Mouse (Mus musculus) liver, embryonic 11.5 days (tissue): ENCODE data around the gene Srgap1. TPM values are rescaled to one million over a fixed set of nuclear protein-coding genes. Genes with fewer than 3 reads are reported as not detected.
"Not testable (repeated sequence)": the region's sequence is repeated elsewhere in the genome, so short reads cannot be mapped to it uniquely, and the experiment has no call there.

Experiments
- ATAC-seq: fragments of 200-750 bp; cut with Nextera tagmentation; replicated peaks from 2 replicates; pipeline ENCODE4 v1.8.0; 2017; ENCODE audit warnings: moderate number of reproducible peaks, mild to moderate bottlenecking, moderate TSS enrichment, moderate library complexity; ENCODE audit not compliant: low FRiP score
- DNase-seq: peaks from one replicate; pipeline ENCODE4 v3.0.0-alpha.2; 2017; ENCODE audit warnings: low spot score
- H3K27ac ChIP-seq: fragments of 300-500 bp; sonication (generic); 2 replicates; pipeline ENCODE4 v1.5.1; 2014; ENCODE audit warnings: mild to moderate bottlenecking, low read depth, low read length, control low read depth
- H3K27me3 ChIP-seq: fragments of 300-500 bp; sonication (generic); replicated peaks from 2 replicates; pipeline ENCODE4 v1.6.1; 2014; ENCODE audit warnings: low read length, mixed read lengths; ENCODE audit not compliant: control insufficient read depth, insufficient read depth
- H3K36me3 ChIP-seq: fragments of 300-500 bp; sonication (generic); 2 replicates; pipeline ENCODE4 v1.6.1; 2014; ENCODE audit warnings: mild to moderate bottlenecking, low read length, moderate library complexity, mixed read lengths; ENCODE audit not compliant: control insufficient read depth, insufficient read depth
- H3K4me1 ChIP-seq: fragments of 300-500 bp; sonication (generic); replicated peaks from 2 replicates; pipeline ENCODE4 v1.6.1; 2014; ENCODE audit warnings: low read length, mixed read lengths; ENCODE audit not compliant: control insufficient read depth, insufficient read depth
- H3K4me2 ChIP-seq: fragments of 300-500 bp; sonication (generic); 2 replicates; pipeline ENCODE4 v1.6.1; 2014; ENCODE audit warnings: mild to moderate bottlenecking, control low read depth, moderate library complexity
- H3K4me3 ChIP-seq: fragments of 300-500 bp; sonication (generic); 2 replicates; pipeline ENCODE4 v1.5.1; 2014; ENCODE audit warnings: low read depth, low read length, control low read depth
- H3K9ac ChIP-seq: fragments of 300-500 bp; sonication (generic); 2 replicates; pipeline ENCODE4 v1.6.1; 2014; ENCODE audit warnings: low read depth, low read length, control low read depth
- H3K9me3 ChIP-seq: fragments of 300-500 bp; sonication (generic); 2 replicates; pipeline ENCODE4 v1.6.1; 2016; ENCODE audit warnings: low read length, inconsistent platforms, mixed read lengths; ENCODE audit not compliant: control insufficient read depth
- WGBS: fragments of 180-500 bp; shearing (Covaris S2); extraction: QIAGEN DNeasy Blood & Tissue Kit; methylation state at CpG from one replicate; pipeline ENCODE4 v1.1.7; 2014; 5-methylcytosine and 5-hydroxymethylcytosine counted together
- polyA plus RNA-seq: library from polyadenylated mRNA; unstranded; fragments of >200 nt; fragmentation: Nextera tagmentation; extraction: Ambion mirVana; gene quantifications from 2 replicates; pipeline ENCODE4 v1.2.1, GENCODE M21; 2014

The Srgap1 gene
- polyA plus RNA-seq, 1 experiment from 2014 or later, result 3.8 TPM

DNA sequence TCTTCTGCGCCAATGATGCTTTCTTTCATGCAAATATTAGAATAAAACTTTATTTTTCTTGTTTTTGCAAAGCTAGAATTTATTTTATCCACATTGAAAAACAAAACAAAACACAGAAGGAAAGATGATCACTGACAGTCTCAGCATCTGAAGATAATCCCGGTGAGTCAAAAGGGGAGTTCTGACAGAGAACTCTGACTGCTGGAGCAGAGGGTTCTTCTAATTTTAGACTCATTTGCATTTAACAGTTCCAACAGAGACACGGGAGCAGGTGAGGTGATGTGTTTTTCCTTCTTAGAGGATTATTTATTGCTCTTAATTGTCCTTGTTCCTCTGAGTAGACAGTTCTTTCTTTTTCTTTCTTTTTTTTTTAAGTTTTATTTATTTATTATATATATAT is 271.1 kb downstream of the Srgap1 start:
- WGBS, result 68% methylated on average over 3 of the region's 3 CpGs
- Histone ChIP-seq H3K4me2 (no peak overlapping the region), H3K4me3 (no peak overlapping the region), H3K27ac (no peak overlapping the region), H3K9ac (no peak overlapping the region), H3K27me3 (no peaks in the 10 kb centered on the region), H3K9me3 (no peaks in the 10 kb centered on the region), H3K4me1 (0 out of 2 replicates have a peak, but pooled peaks cover 2% of the 10 kb centered on the region), H3K36me3 (no peaks in the 10 kb centered on the region)
- ATAC-seq (no peak), DNase-seq (no peak)

GRCm38 (mm10) chr10:121773813-121774212 is 273.3 kb downstream of the Srgap1 start:
- Histone ChIP-seq H3K27me3 (no peaks in the 10 kb centered on the region), H3K9ac (no peak overlapping the region), H3K4me2 (no peak overlapping the region), H3K36me3 (no peaks in the 10 kb centered on the region), H3K27ac (no peak overlapping the region), H3K9me3 (no peaks in the 10 kb centered on the region), H3K4me3 (no peak overlapping the region), H3K4me1 (0 out of 2 replicates have a peak, but pooled peaks cover 2% of the 10 kb centered on the region)
- DNase-seq (no peak), ATAC-seq (no peak)
- 67% methylated on average over 4 of the region's 4 CpGs for WGBS

DNA sequence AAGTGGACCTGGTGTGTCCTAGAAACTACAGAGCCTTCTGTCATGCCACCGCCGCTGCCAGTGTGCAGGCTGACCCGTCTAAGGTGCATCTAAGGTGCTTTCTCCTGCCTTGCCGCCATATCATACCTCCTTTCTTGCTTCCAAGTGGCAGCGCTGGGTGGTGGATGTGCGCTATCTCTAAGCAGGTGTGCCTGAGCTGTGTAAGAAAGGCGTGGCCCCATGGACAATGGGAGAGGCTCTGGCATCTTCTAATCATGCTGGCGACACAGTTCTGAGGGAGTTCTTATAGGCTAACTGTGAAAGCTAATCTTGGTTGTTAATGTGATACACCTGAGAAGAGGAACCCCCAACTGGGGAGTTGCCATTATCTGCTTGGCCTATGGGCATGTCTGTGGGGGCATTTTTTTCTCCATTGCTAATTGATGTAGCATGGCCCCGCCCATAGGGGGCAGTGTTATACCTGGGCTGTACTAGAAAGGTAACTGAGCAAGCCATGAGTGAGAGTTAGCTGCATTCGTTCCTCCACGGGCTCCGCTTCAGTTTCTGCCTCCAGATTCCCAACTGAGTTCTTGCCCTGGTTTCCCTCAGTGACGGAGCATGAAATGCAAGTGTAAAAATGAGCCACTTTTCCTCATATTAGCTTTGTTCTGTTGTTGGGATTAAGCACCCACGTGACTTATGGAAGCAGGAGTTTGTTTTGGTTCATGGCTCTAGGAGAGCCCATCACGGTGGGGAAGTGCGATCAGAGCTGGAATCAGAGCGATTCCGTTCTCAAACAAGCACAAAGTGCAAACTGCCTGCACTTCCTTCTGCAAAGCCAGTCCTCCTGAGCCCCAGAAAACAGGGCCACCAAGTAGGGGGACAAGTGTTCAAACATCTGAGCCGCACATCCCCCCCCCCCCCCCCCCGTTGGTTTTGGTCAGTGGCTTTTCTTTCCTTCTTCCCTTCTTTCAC is 276.2 kb downstream of the Srgap1 start:
- no peaks in the 10 kb centered on the region for H3K9me3 ChIP-seq
- no peak overlapping the region for H3K27ac ChIP-seq
- no peaks in the 10 kb centered on the region for H3K27me3 ChIP-seq
- 0 out of 2 replicates have a peak overlapping the region, but pooled peaks have one; percentile 10 for H3K4me3 ChIP-seq
- DNase-seq (peak; percentile 57), ATAC-seq (0 out of 2 replicates have a peak, but pooled peaks have one; percentile 49)
- 0 out of 2 replicates have a peak, but pooled peaks cover 2% of the 10 kb centered on the region for H3K4me1 ChIP-seq
- 51% methylated on average over 20 of the region's 20 CpGs for WGBS
- no peaks in the 10 kb centered on the region for H3K36me3 ChIP-seq
- H3K9ac ChIP-seq, result no peak overlapping the region
- peak overlapping the region; percentile 41 for H3K4me2 ChIP-seq

DNA sequence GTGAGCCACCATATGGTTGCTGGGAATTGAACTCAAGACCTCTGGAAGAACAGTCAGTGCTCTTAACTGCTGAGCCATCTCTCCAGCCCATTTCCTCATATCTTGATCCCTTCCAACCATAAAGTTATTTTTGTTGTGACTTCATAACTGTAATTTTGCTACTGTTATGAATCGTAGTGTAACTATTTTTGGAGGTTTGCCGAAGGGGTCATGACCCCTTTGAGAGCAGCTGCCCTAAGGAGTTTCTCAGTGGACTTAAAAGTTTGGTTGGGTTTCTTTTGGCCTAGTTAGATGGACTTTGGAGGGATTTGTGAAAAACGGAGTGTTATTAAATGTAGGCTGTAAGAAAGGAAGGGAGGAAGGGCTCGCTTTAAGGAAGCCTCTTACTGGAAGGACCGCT is 277.4 kb downstream of the Srgap1 start:
- Histone ChIP-seq H3K27ac (no peak overlapping the region), H3K27me3 (no peaks in the 10 kb centered on the region), H3K9me3 (no peaks in the 10 kb centered on the region), H3K9ac (no peak overlapping the region), H3K36me3 (no peaks in the 10 kb centered on the region), H3K4me2 (no peak overlapping the region), H3K4me3 (no peak overlapping the region), H3K4me1 (0 out of 2 replicates have a peak, but pooled peaks cover 2% of the 10 kb centered on the region)
- WGBS, result 90% methylated on average over 5 of the region's 5 CpGs
- DNase-seq (no peak), ATAC-seq (no peak)

GRCm38 (mm10) chr10:121767295-121767694 is 279.8 kb downstream of the Srgap1 start:
- not testable (repeated sequence) for H3K4me3 ChIP-seq, H3K27me3 ChIP-seq, H3K9ac ChIP-seq, H3K36me3 ChIP-seq, H3K4me1 ChIP-seq, ATAC-seq, H3K4me2 ChIP-seq, H3K9me3 ChIP-seq, DNase-seq, H3K27ac ChIP-seq
- 80% methylated on average over 3 of the region's 3 CpGs for WGBS

- no peak overlapping the region for H3K4me2 ChIP-seq
- no peaks in the 10 kb centered on the region for H3K4me1 ChIP-seq
- no peak for ATAC-seq
- no peaks in the 10 kb centered on the region for H3K9me3 ChIP-seq
- no peak overlapping the region for H3K27ac ChIP-seq
- H3K36me3 ChIP-seq, result no peaks in the 10 kb centered on the region
- no peak for DNase-seq
- no peak overlapping the region for H3K4me3 ChIP-seq
- no peaks in the 10 kb centered on the region for H3K27me3 ChIP-seq
- no peak overlapping the region for H3K9ac ChIP-seq
- WGBS, result 79% methylated on average over 10 of the region's 10 CpGs
Measured at GRCm38 (mm10) chr10:121765174-121766057, 281.7 kb downstream of the Srgap1 start.

GRCm38 (mm10) chr10:121764469-121765173 is 282.5 kb downstream of the Srgap1 start:
- Histone ChIP-seq H3K27ac (no peak overlapping the region), H3K9me3 (no peaks in the 10 kb centered on the region), H3K4me3 (no peak overlapping the region), H3K27me3 (no peaks in the 10 kb centered on the region), H3K36me3 (no peaks in the 10 kb centered on the region), H3K4me2 (no peak overlapping the region), H3K4me1 (no peaks in the 10 kb centered on the region), H3K9ac (no peak overlapping the region)
- DNase-seq (no peak), ATAC-seq (no peak)
- 77% methylated on average over 13 of the region's 13 CpGs for WGBS

GRCm38 (mm10) chr10:121763191-121763590 is 283.9 kb downstream of the Srgap1 start:
- ATAC-seq, result no peak
- 68% methylated on average over 10 of the region's 13 CpGs for WGBS

More at GRCm38 (mm10) chr10:121763191-121763590, 283.9 kb downstream of the Srgap1 start:
- no peak for DNase-seq
- Histone ChIP-seq H3K36me3 (no peaks in the 10 kb centered on the region), H3K4me1 (no peaks in the 10 kb centered on the region), H3K4me2 (no peak overlapping the region), H3K27me3 (no peaks in the 10 kb centered on the region), H3K27ac (no peak overlapping the region), H3K9me3 (no peaks in the 10 kb centered on the region), H3K9ac (no peak overlapping the region), H3K4me3 (no peak overlapping the region)
